Mouse (Mus musculus) ES-Bruce4 (cell line): ENCODE data around the gene Cpa4.

Experiments
- EP300 ChIP-seq: IDR thresholded peaks from 2 replicates; pipeline ENCODE4 v1.6.1; 2011; ENCODE audit warnings: low read depth, low read length; ENCODE audit not compliant: insufficient read depth
- POLR2A ChIP-seq: IDR thresholded peaks from one replicate; pipeline ENCODE4 v1.8.1; 2011; ENCODE audit warnings: low read length; ENCODE audit not compliant: insufficient read depth

GRCm38 (mm10) chr6:30528800-30529199 lies 39.4 kb upstream of the Cpa4 start:
- no peak for TF ChIP-seq EP300
- TF ChIP-seq POLR2A: no peak
